Mouse (Mus musculus): Measurements from ENCODE around the gene Agr2.

DNA sequence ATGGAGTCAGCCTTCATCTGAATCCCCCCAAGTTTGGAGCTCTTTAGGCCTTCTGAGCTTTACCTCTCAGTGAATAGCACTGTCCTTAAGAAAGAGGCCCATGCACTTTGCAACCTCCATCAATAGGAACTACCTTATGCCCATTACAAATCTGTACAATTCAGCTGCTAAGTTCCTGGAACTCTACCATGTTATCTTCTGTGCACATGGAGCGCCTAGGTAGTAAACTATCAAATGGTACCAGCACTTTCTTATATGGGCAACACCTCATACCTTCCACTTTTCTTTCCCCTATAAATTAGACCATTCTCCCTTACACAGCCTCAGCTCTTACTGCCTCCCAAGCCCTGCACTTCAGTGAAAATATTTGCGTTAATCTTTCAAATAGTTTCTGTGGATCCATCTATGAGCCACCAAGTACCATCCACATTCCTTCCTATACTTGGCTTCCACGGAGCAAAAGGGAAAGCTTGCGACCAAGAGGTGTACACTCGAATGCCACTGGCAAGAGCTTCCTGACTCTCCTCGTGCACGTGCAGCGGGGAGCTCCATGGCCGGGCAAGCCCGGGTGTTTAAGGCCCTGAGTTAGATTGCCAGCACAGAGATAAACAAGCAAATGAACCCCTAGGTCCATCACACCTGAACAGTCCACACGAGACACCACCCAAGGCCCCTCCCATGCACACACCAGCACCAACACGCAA lies 38.1 kb downstream of the Agr2 start:
- TF ChIP-seq POLR2AphosphoS2 (IDR thresholded peaks at IDR 0.05; ENCODE audit: low read depth, low read length) (no peak), CTCF (conservative IDR thresholded peaks at IDR 0.05 in 1 of 2, IDR thresholded peaks at IDR 0.05 in 1 of 2; ENCODE audit: low read depth in 2 of 2, low read length in 2 of 2) (no peak), E2F4 (IDR thresholded peaks at IDR 0.05; ENCODE audit: insufficient replicate concordance, low read depth, low read length) (no peak), POLR2A (IDR thresholded peaks at IDR 0.05; ENCODE audit: low read depth, low read length) (no peak), MAZ (IDR thresholded peaks at IDR 0.05; ENCODE audit: low read depth, low read length) (no peak), HCFC1 (IDR thresholded peaks at IDR 0.05; ENCODE audit: low read depth, low read length) (no peak), NELFE (IDR thresholded peaks at IDR 0.05; ENCODE audit: low read depth, low read length) (no peak), NRF1 (IDR thresholded peaks at IDR 0.05; ENCODE audit: low read depth, low read length) (no peak), EP300 (IDR thresholded peaks at IDR 0.05; ENCODE audit: low read length) (no peak), ZC3H11A (IDR thresholded peaks at IDR 0.05; ENCODE audit: low read depth, low read length) (no peak), ELF1 (IDR thresholded peaks at IDR 0.05; ENCODE audit: low read depth, low read length) (no peak)

Data from CH12.LX (cell line).